Mouse (Mus musculus) G1E-ER4 (cell line): ENCODE results near the gene Chil3. TPM values are rescaled to one million over a fixed set of nuclear protein-coding genes. Genes with fewer than 3 reads are reported as not detected.

ENCODE experiments used
- GATA1 ChIP-seq: IDR thresholded peaks from one replicate; pipeline ENCODE4 v1.8.0; 2012; ENCODE audit warnings: low read length, inconsistent platforms
- polyA plus RNA-seq: library from polyadenylated mRNA; stranded (reverse); fragments of >175 nt; gene quantifications from 2 replicates; pipeline ENCODE4 v1.2.3, GENCODE M21; 2012

The Chil3 gene
- polyA plus RNA-seq: not detected in 2 replicates

GRCm38 (mm10) chr3:106167464-106167863 is at the start of gene Chil3:
Gene Chil3 (minus strand): TSS chr3:106167564.
- TF ChIP-seq GATA1: no peak

GRCm38 (mm10) chr3:106196276-106196675 is 28.9 kb upstream of the Chil3 start:
- TF ChIP-seq GATA1: no peak

- TF ChIP-seq GATA1: no peak
Measured at GRCm38 (mm10) chr3:106195486-106195885, 28.1 kb upstream of the Chil3 start.

- no peak for TF ChIP-seq GATA1
Measured at GRCm38 (mm10) chr3:106187991-106188390, 20.6 kb upstream of the Chil3 start.

- no peak for TF ChIP-seq GATA1
Measured at GRCm38 (mm10) chr3:106177509-106178189, 10.3 kb upstream of the Chil3 start.

- TF ChIP-seq GATA1: no peak
Measured at GRCm38 (mm10) chr3:106171135-106171731, 3.9 kb upstream of the Chil3 start.

- TF ChIP-seq GATA1: no peak
Measured at GRCm38 (mm10) chr3:106170522-106171053, 3.2 kb upstream of the Chil3 start.

- no peak for TF ChIP-seq GATA1
Measured at GRCm38 (mm10) chr3:106154413-106154812, 13.0 kb downstream of the Chil3 start.

GRCm38 (mm10) chr3:106144081-106144480 is 23.3 kb downstream of the Chil3 start:
- no peak for TF ChIP-seq GATA1

- TF ChIP-seq GATA1: no peak
Measured at GRCm38 (mm10) chr3:106131690-106132089, 35.7 kb downstream of the Chil3 start.

- TF ChIP-seq GATA1: no peak
Measured at GRCm38 (mm10) chr3:106128807-106129493, 38.4 kb downstream of the Chil3 start.

- no peak for TF ChIP-seq GATA1
Measured at GRCm38 (mm10) chr3:106126999-106127398, 40.4 kb downstream of the Chil3 start.

- TF ChIP-seq GATA1: no peak
Measured at GRCm38 (mm10) chr3:106112929-106113328, 54.4 kb downstream of the Chil3 start, which contains the start of gene Chia1. Gene Chia1 (plus strand): TSS chr3:106113229.

Other genes with a start within 250 kb of the Chil3 start
- gene I830077J02Rik, start 234.9 kb downstream of the Chil3 start, polyA plus RNA-seq: 0.56 TPM in 2 replicates
- gene Wdr77, start 208.2 kb downstream of the Chil3 start, polyA plus RNA-seq: 87.9 and 105 TPM in 2 replicates
- 96.5 and 102 TPM in 2 replicates for gene Atp5f1, start 207.5 kb downstream of the Chil3 start, polyA plus RNA-seq
- gene Ovgp1, start 193.9 kb downstream of the Chil3 start, polyA plus RNA-seq: 0.13 and 0.23 TPM in 2 replicates
- not detected in 2 replicates for gene Pifo, start 152.9 kb downstream of the Chil3 start, polyA plus RNA-seq
- gene Chil5, start 134.8 kb downstream of the Chil3 start, polyA plus RNA-seq: not detected in 2 replicates
- gene Chia1, start 54.3 kb downstream of the Chil3 start, polyA plus RNA-seq: not detected in 2 replicates
- not detected in 2 replicates for gene Chil4, start 51.9 kb upstream of the Chil3 start, polyA plus RNA-seq
- gene Chil6, start 238.6 kb upstream of the Chil3 start, polyA plus RNA-seq: not detected in 2 replicates